Mouse (Mus musculus) liver, adult 2 months (tissue): ENCODE results near the gene Npy5r.

Experiments
- CTCF ChIP-seq: fragments of 200-500 bp; IDR thresholded peaks from 2 replicates; pipeline ENCODE4 v1.5.1; 2011; ENCODE audit warnings: low read depth, low read length, control low read depth
- POLR2A ChIP-seq: fragments of 200-500 bp; IDR thresholded peaks from 2 replicates; pipeline ENCODE4 v1.6.1; 2011; ENCODE audit warnings: low read length, control low read depth; ENCODE audit not compliant: insufficient read depth; ENCODE audit errors: extremely low read depth

- TF ChIP-seq CTCF (no peak), POLR2A (no peak)
Measured at GRCm38 (mm10) chr8:66696970-66697843, 9.3 kb upstream of the Npy5r start, which contains the start of gene Npy1r.
